Mouse (Mus musculus): ENCODE measurements at regions not wholly inside any gene's neighbourhood (a gene's known extent, or its start where the extent isn't known, plus 50 kb on each side); places are given as distances from the start of the nearest gene placed in this dataset.

GRCm38 (mm10) chr13:51912477-51912876, 66.0 kb downstream of the Gadd45g start:
- Histone ChIP-seq H3K9ac (ENCODE audit: low read depth, low read length) (no peak overlapping the region), H3K4me3 (ENCODE audit: low read depth, low read length) (no peak overlapping the region), H3K27ac (replicated peaks; ENCODE audit: low read depth, low read length) (no peak overlapping the region), H3K4me2 (ENCODE audit: low read depth, low read length) (no peak overlapping the region), H3K27me3 (replicated peaks; ENCODE audit: control insufficient read depth, insufficient read depth, low read length) (no peaks in the 10 kb centered on the region), H3K9me3 (ENCODE audit: control insufficient read depth, low read length) (no peaks in the 10 kb centered on the region), H3K4me1 (ENCODE audit: control insufficient read depth, insufficient read depth, low read length) (no peaks in the 10 kb centered on the region), H3K36me3 (ENCODE audit: control insufficient read depth, insufficient read depth, low read length) (no peaks in the 10 kb centered on the region)
- no peak for DNase-seq (ENCODE audit: low spot score)
- 61% methylated on average over 5 of the region's 5 CpGs for WGBS
- no peak for ATAC-seq (ENCODE audit: low read depth)

GRCm38 (mm10) chr13:51912994-51913393, 66.5 kb downstream of the Gadd45g start:
- DNase-seq (ENCODE audit: low spot score), result no peak
- Histone ChIP-seq H3K27me3 (replicated peaks; ENCODE audit: control insufficient read depth, insufficient read depth, low read length) (no peaks in the 10 kb centered on the region), H3K4me1 (ENCODE audit: control insufficient read depth, insufficient read depth, low read length) (no peaks in the 10 kb centered on the region), H3K36me3 (ENCODE audit: control insufficient read depth, insufficient read depth, low read length) (no peaks in the 10 kb centered on the region), H3K27ac (replicated peaks; ENCODE audit: low read depth, low read length) (no peak overlapping the region), H3K4me2 (ENCODE audit: low read depth, low read length) (no peak overlapping the region), H3K9me3 (ENCODE audit: control insufficient read depth, low read length) (no peaks in the 10 kb centered on the region), H3K4me3 (ENCODE audit: low read depth, low read length) (no peak overlapping the region), H3K9ac (ENCODE audit: low read depth, low read length) (no peak overlapping the region)
- 96% methylated on average over 3 of the region's 3 CpGs for WGBS
- ATAC-seq (ENCODE audit: low read depth), result no peak

- no peak overlapping the region for H3K9ac ChIP-seq (ENCODE audit: low read depth, low read length)
- no peak overlapping the region for H3K4me3 ChIP-seq (ENCODE audit: low read depth, low read length)
- no peaks in the 10 kb centered on the region for H3K9me3 ChIP-seq (ENCODE audit: control insufficient read depth, low read length)
- DNase-seq (ENCODE audit: low spot score), result peak; percentile 56
- H3K36me3 ChIP-seq (ENCODE audit: control insufficient read depth, insufficient read depth, low read length), result no peaks in the 10 kb centered on the region
- peaks cover 32% of the 10 kb centered on the region for H3K4me1 ChIP-seq (ENCODE audit: control insufficient read depth, insufficient read depth, low read length)
- H3K4me2 ChIP-seq (ENCODE audit: low read depth, low read length), result no peak overlapping the region
- WGBS, result 39% methylated on average over 15 of the region's 15 CpGs
- ATAC-seq (ENCODE audit: low read depth), result no peak
- H3K27ac ChIP-seq (replicated peaks; ENCODE audit: low read depth, low read length), result no peak overlapping the region
- H3K27me3 ChIP-seq (replicated peaks; ENCODE audit: control insufficient read depth, insufficient read depth, low read length), result 0 out of 2 replicates have a peak, but pooled peaks cover 5% of the 10 kb centered on the region
Measured at GRCm38 (mm10) chr13:51916666-51917240, 70.3 kb downstream of the Gadd45g start.

GRCm38 (mm10) chr13:51917658-51918057, 71.2 kb downstream of the Gadd45g start:
- ATAC-seq (ENCODE audit: low read depth), result no peak; the same call in 1 of the 2 replicates
- H3K9me3 ChIP-seq (ENCODE audit: control insufficient read depth, low read length), result no peaks in the 10 kb centered on the region
- no peak overlapping the region for H3K4me2 ChIP-seq (ENCODE audit: low read depth, low read length)
- peaks cover 34% of the 10 kb centered on the region for H3K4me1 ChIP-seq (ENCODE audit: control insufficient read depth, insufficient read depth, low read length)
- peak; percentile 76 for DNase-seq (ENCODE audit: low spot score)
- no peak overlapping the region for H3K27ac ChIP-seq (replicated peaks; ENCODE audit: low read depth, low read length)
- no peaks in the 10 kb centered on the region for H3K36me3 ChIP-seq (ENCODE audit: control insufficient read depth, insufficient read depth, low read length)
- WGBS, result 49% methylated on average over 7 of the region's 7 CpGs
- H3K4me3 ChIP-seq (ENCODE audit: low read depth, low read length), result no peak overlapping the region
- 0 out of 2 replicates have a peak, but pooled peaks cover 5% of the 10 kb centered on the region for H3K27me3 ChIP-seq (replicated peaks; ENCODE audit: control insufficient read depth, insufficient read depth, low read length)
- H3K9ac ChIP-seq (ENCODE audit: low read depth, low read length), result no peak overlapping the region

GRCm38 (mm10) chr13:51918108-51918507, 71.6 kb downstream of the Gadd45g start:
- H3K27ac ChIP-seq (replicated peaks; ENCODE audit: low read depth, low read length), result no peak overlapping the region
- peaks cover 34% of the 10 kb centered on the region for H3K4me1 ChIP-seq (ENCODE audit: control insufficient read depth, insufficient read depth, low read length)
- ATAC-seq (ENCODE audit: low read depth) (no peak), DNase-seq (ENCODE audit: low spot score) (no peak)
- H3K27me3 ChIP-seq (replicated peaks; ENCODE audit: control insufficient read depth, insufficient read depth, low read length), result 0 out of 2 replicates have a peak, but pooled peaks cover 5% of the 10 kb centered on the region
- H3K9ac ChIP-seq (ENCODE audit: low read depth, low read length), result no peak overlapping the region
- WGBS, result 60% methylated on average over 8 of the region's 8 CpGs
- H3K4me3 ChIP-seq (ENCODE audit: low read depth, low read length), result no peak overlapping the region
- no peak overlapping the region for H3K4me2 ChIP-seq (ENCODE audit: low read depth, low read length)
- no peaks in the 10 kb centered on the region for H3K36me3 ChIP-seq (ENCODE audit: control insufficient read depth, insufficient read depth, low read length)
- no peaks in the 10 kb centered on the region for H3K9me3 ChIP-seq (ENCODE audit: control insufficient read depth, low read length)

GRCm38 (mm10) chr13:51918781-51919170, 72.3 kb downstream of the Gadd45g start:
- Histone ChIP-seq H3K27me3 (replicated peaks; ENCODE audit: control insufficient read depth, insufficient read depth, low read length) (0 out of 2 replicates have a peak, but pooled peaks cover 5% of the 10 kb centered on the region), H3K27ac (replicated peaks; ENCODE audit: low read depth, low read length) (no peak overlapping the region), H3K36me3 (ENCODE audit: control insufficient read depth, insufficient read depth, low read length) (no peaks in the 10 kb centered on the region), H3K4me1 (ENCODE audit: control insufficient read depth, insufficient read depth, low read length) (peaks cover 34% of the 10 kb centered on the region), H3K9me3 (ENCODE audit: control insufficient read depth, low read length) (no peaks in the 10 kb centered on the region), H3K4me2 (ENCODE audit: low read depth, low read length) (no peak overlapping the region), H3K4me3 (ENCODE audit: low read depth, low read length) (no peak overlapping the region), H3K9ac (ENCODE audit: low read depth, low read length) (no peak overlapping the region)
- peak; percentile 5; the same call in 1 of the 2 replicates for ATAC-seq (ENCODE audit: low read depth)
- WGBS, result 24% methylated on average over 10 of the region's 10 CpGs
- DNase-seq (ENCODE audit: low spot score), result peak; percentile 64

- Histone ChIP-seq H3K27me3 (replicated peaks; ENCODE audit: control insufficient read depth, insufficient read depth, low read length) (0 out of 2 replicates have a peak, but pooled peaks cover 5% of the 10 kb centered on the region), H3K4me3 (ENCODE audit: low read depth, low read length) (no peak overlapping the region), H3K36me3 (ENCODE audit: control insufficient read depth, insufficient read depth, low read length) (no peaks in the 10 kb centered on the region), H3K4me2 (ENCODE audit: low read depth, low read length) (no peak overlapping the region), H3K4me1 (ENCODE audit: control insufficient read depth, insufficient read depth, low read length) (peaks cover 34% of the 10 kb centered on the region), H3K27ac (replicated peaks; ENCODE audit: low read depth, low read length) (0 out of 2 replicates have a peak overlapping the region, but pooled peaks have one; percentile 30), H3K9ac (ENCODE audit: low read depth, low read length) (no peak overlapping the region), H3K9me3 (ENCODE audit: control insufficient read depth, low read length) (no peaks in the 10 kb centered on the region)
- WGBS, result 14% methylated on average over 14 of the region's 14 CpGs
- ATAC-seq (ENCODE audit: low read depth) (0 out of 2 replicates have a peak, but pooled peaks have one; percentile 13), DNase-seq (ENCODE audit: low spot score) (peak; percentile 41)
Measured at GRCm38 (mm10) chr13:51919171-51919793, 72.8 kb downstream of the Gadd45g start.

GRCm38 (mm10) chr13:51919937-51920336, 73.5 kb downstream of the Gadd45g start:
- Histone ChIP-seq H3K27ac (replicated peaks; ENCODE audit: low read depth, low read length) (peak overlapping the region; percentile 44; the same call in 1 of the 2 replicates), H3K36me3 (ENCODE audit: control insufficient read depth, insufficient read depth, low read length) (no peaks in the 10 kb centered on the region), H3K9me3 (ENCODE audit: control insufficient read depth, low read length) (no peaks in the 10 kb centered on the region), H3K4me2 (ENCODE audit: low read depth, low read length) (0 out of 2 replicates have a peak overlapping the region, but pooled peaks have one; percentile 13), H3K4me3 (ENCODE audit: low read depth, low read length) (no peak overlapping the region), H3K9ac (ENCODE audit: low read depth, low read length) (no peak overlapping the region), H3K27me3 (replicated peaks; ENCODE audit: control insufficient read depth, insufficient read depth, low read length) (0 out of 2 replicates have a peak, but pooled peaks cover 5% of the 10 kb centered on the region), H3K4me1 (ENCODE audit: control insufficient read depth, insufficient read depth, low read length) (peaks cover 34% of the 10 kb centered on the region)
- WGBS, result 39% methylated on average over 3 of the region's 3 CpGs
- no peak for ATAC-seq (ENCODE audit: low read depth)
- DNase-seq (ENCODE audit: low spot score), result no peak

All from embryonic facial prominence, embryonic 14.5 days (tissue).